Mouse (Mus musculus) adrenal gland, adult 18-20 months (tissue): ENCODE measurements around the gene Gm43517. TPM values are rescaled to one million over a fixed set of nuclear protein-coding genes. Genes with fewer than 3 reads are reported as not detected.

Experiments
- DNase-seq, 2 experiments: peaks; one replicate each; pipeline ENCODE4 v3.0.0; 2021 to 2022; ENCODE audit warnings: low spot score in 2 of 2
- total RNA-seq, 2 experiments: library from RNA; stranded (reverse); gene quantifications; 1 replicate in 1 of 2; 2 replicates in 1 of 2; pipeline ENCODE4 v1.2.3; 2021

Gm43517 gene
- total RNA-seq, 2 experiments from 2014 or later, result not detected

DNA sequence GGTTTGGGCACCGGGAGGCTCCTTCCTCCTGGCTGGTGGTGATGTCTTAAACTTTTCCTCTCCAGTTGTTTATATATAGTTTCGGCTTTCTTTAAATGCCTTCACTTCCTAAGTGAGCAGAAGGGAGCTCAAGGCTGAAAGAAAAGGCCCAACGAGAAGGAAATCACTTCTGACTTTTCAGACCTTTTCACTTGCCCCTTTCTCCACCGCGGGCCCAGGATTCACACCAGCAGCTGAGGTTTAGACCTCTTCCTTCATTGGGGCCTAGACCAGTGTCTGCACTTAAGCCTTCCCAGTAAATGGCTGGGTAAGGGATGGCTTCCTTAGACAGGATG lies 16.8 kb downstream of the Gm43517 start:
- DNase-seq, result no peak

DNA sequence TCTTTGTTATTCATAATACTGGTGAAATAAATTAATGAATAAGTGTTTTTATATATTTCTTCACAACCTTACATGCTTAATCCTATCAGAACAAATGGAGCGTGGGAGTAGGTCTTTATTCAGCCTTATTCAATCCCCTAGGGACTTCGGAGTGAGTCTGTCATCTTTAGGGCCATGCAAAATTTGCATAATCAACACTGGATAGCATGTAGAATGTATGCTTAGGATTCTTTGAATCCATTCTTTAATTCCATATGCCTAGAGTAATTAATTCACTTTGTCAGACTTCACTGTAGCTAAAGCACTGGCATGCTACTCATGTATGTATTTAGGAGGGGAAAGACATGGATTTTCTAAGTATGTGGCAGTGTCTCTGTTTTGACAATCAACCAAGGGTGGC lies 24.9 kb downstream of the Gm43517 start:
- no peak for DNase-seq

DNA sequence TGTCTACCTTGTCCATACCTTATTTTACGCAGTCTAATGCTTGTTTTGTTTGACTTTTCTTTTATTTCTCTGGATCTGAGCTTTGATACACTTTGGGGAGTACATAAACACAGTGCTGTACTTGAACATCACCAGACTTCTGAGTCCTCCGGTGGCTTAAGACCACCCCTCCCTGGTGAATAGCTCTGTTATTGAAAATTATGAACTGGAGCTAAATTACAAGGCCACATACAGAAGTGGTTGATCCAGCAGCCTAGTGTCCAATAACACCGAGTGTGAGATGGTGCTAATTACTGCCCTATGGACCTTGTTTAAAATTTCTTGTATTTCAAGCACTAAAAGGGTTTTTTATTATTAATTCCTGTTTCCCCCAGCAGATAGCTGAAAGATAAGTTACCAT lies 33.0 kb downstream of the Gm43517 start:
- no peak for DNase-seq

Other genes starting within 250 kb of the Gm43517 start
- not detected for gene Foxg1, start 2.5 kb upstream of the Gm43517 start, total RNA-seq